Mouse (Mus musculus) lung, postnatal 0 days (tissue): ENCODE measurements around the gene Fam53a. TPM values are rescaled to one million over a fixed set of nuclear protein-coding genes. Genes with fewer than 3 reads are reported as not detected.

Source experiments
- ATAC-seq: fragments of 200-750 bp; cut with Nextera tagmentation; 2 replicates; pipeline ENCODE4 v1.8.0; 2017; ENCODE audit warnings: moderate library complexity
- DNase-seq: peaks from one replicate; pipeline ENCODE4 v3.0.0-alpha.2; 2016; ENCODE audit warnings: low spot score
- H3K27ac ChIP-seq: fragments of 300-500 bp; sonication (generic); 2 replicates; pipeline ENCODE4 v1.5.1; 2014; ENCODE audit warnings: antibody characterized with exemption, mild to moderate bottlenecking, low read length, mixed read lengths
- H3K27me3 ChIP-seq: fragments of 300-500 bp; sonication (generic); replicated peaks from 2 replicates; pipeline ENCODE4 v1.6.1; 2014; ENCODE audit warnings: low read length, mixed read lengths; ENCODE audit not compliant: insufficient read depth
- H3K36me3 ChIP-seq: fragments of 300-500 bp; sonication (generic); 2 replicates; pipeline ENCODE4 v1.6.1; 2014; ENCODE audit warnings: low read length, mixed read lengths; ENCODE audit not compliant: insufficient read depth
- H3K4me1 ChIP-seq: fragments of 300-500 bp; sonication (generic); 2 replicates; pipeline ENCODE4 v1.6.1; 2014; ENCODE audit warnings: antibody characterized with exemption, low read depth, low read length, mixed read lengths; ENCODE audit not compliant: insufficient read depth
- H3K4me2 ChIP-seq: fragments of 300-500 bp; sonication (generic); replicated peaks from 2 replicates; pipeline ENCODE4 v1.6.1; 2014; ENCODE audit warnings: low read depth, mild to moderate bottlenecking, low read length, moderate library complexity, mixed read lengths
- H3K4me3 ChIP-seq: fragments of 300-500 bp; sonication (generic); 2 replicates; pipeline ENCODE4 v1.5.1; 2014; ENCODE audit warnings: low read depth, low read length
- H3K9ac ChIP-seq: fragments of 300-500 bp; sonication (generic); replicated peaks from 2 replicates; pipeline ENCODE4 v1.6.1; 2014; ENCODE audit warnings: low read depth, mild to moderate bottlenecking
- H3K9me3 ChIP-seq: fragments of 300-500 bp; sonication (generic); 2 replicates; pipeline ENCODE4 v1.6.1; 2016; ENCODE audit warnings: low read length, mixed read lengths
- CTCF ChIP-seq: IDR thresholded peaks from 2 replicates; pipeline ENCODE4 v1.5.1; 2016; ENCODE audit warnings: antibody characterized with exemption, mild to moderate bottlenecking
- EP300 ChIP-seq: IDR thresholded peaks from 2 replicates; pipeline ENCODE4 v1.6.1; 2016; ENCODE audit warnings: antibody characterized with exemption, mild to moderate bottlenecking, control low read depth
- WGBS: fragments of 180-500 bp; shearing (Covaris S2); extraction: QIAGEN DNeasy Blood & Tissue Kit; methylation state at CpG from one replicate; pipeline ENCODE4 v1.1.7; 2014; 5-methylcytosine and 5-hydroxymethylcytosine counted together
- polyA plus RNA-seq: library from polyadenylated mRNA; unstranded; fragments of >200 nt; fragmentation: Nextera tagmentation; extraction: Ambion mirVana; gene quantifications from 2 replicates; pipeline ENCODE4 v1.2.1, GENCODE M21; 2015

The Fam53a gene
- polyA plus RNA-seq, 1 experiment from 2014 or later = 46.1 TPM

GRCm38 (mm10) chr5:33606631-33607030, 22.8 kb downstream of the Fam53a start:
- peaks cover 26% of the 10 kb centered on the region; the same call in 1 of the 2 replicates for H3K36me3 ChIP-seq
- DNase-seq = no peak

GRCm38 (mm10) chr5:33605314-33605713, 24.1 kb downstream of the Fam53a start:
- Histone ChIP-seq H3K9ac (no peak overlapping the region), H3K4me3 (no peak overlapping the region), H3K9me3 (no peaks in the 10 kb centered on the region), H3K36me3 (peaks cover 24% of the 10 kb centered on the region; the same call in 1 of the 2 replicates), H3K27ac (no peak overlapping the region), H3K4me2 (no peak overlapping the region), H3K27me3 (no peaks in the 10 kb centered on the region), H3K4me1 (no peaks in the 10 kb centered on the region)
- DNase-seq (no peak), ATAC-seq (no peak)
- WGBS = 81% methylated on average over 5 of the region's 5 CpGs
- TF ChIP-seq EP300 (no peak), CTCF (no peak)

More at GRCm38 (mm10) chr5:33606631-33607030, 22.8 kb downstream of the Fam53a start:
- ATAC-seq = no peak
- H3K27me3 ChIP-seq = no peaks in the 10 kb centered on the region
- H3K9me3 ChIP-seq = no peaks in the 10 kb centered on the region
- H3K4me1 ChIP-seq = no peaks in the 10 kb centered on the region
- TF ChIP-seq CTCF = no peak
- TF ChIP-seq EP300 = no peak
- no peak overlapping the region for H3K4me2 ChIP-seq
- no peak overlapping the region for H3K4me3 ChIP-seq
- WGBS = 72% methylated on average over 7 of the region's 7 CpGs
- no peak overlapping the region for H3K27ac ChIP-seq
- no peak overlapping the region for H3K9ac ChIP-seq

DNA sequence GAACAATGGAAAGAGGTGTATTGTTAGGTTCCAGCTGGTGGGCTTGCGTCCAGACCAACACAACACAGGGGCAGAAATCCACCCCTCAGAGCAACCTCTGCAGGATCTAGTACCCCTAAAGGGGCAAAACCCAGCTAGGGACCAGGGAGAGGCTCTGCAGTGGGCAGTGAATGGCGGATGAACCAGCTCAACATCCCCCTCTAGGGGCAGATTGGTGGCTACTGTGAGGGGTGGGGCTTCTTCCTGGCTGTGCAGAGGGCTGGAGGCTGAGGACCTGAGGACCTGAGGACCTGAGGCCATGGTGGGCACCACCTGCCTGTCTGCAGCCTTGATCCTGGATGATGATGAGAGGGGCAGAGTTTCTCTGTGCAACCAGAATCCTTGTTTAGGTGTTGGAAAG, 35.8 kb downstream of the Fam53a start:
- Histone ChIP-seq H3K27ac (no peak overlapping the region), H3K9me3 (no peaks in the 10 kb centered on the region), H3K36me3 (no peaks in the 10 kb centered on the region), H3K4me3 (no peak overlapping the region), H3K9ac (no peak overlapping the region), H3K4me2 (no peak overlapping the region), H3K27me3 (no peaks in the 10 kb centered on the region), H3K4me1 (no peaks in the 10 kb centered on the region)
- no peak for DNase-seq
- no peak for ATAC-seq
- WGBS = 30% methylated on average over 2 of the region's 2 CpGs
- TF ChIP-seq CTCF (peak; percentile 48), EP300 (no peak)

GRCm38 (mm10) chr5:33589221-33589888, 40.1 kb downstream of the Fam53a start:
- peak; percentile 80 for DNase-seq

GRCm38 (mm10) chr5:33588066-33588465, 41.4 kb downstream of the Fam53a start:
- Histone ChIP-seq H3K4me1 (no peaks in the 10 kb centered on the region), H3K9ac (no peak overlapping the region), H3K27ac (no peak overlapping the region), H3K4me2 (no peak overlapping the region), H3K4me3 (no peak overlapping the region), H3K9me3 (no peaks in the 10 kb centered on the region), H3K36me3 (no peaks in the 10 kb centered on the region), H3K27me3 (no peaks in the 10 kb centered on the region)
- DNase-seq (no peak), ATAC-seq (no peak)
- TF ChIP-seq EP300 = no peak
- no peak for TF ChIP-seq CTCF
- 54% methylated on average over 3 of the region's 3 CpGs for WGBS

More at GRCm38 (mm10) chr5:33589221-33589888, 40.1 kb downstream of the Fam53a start:
- 63% methylated on average over 5 of the region's 5 CpGs for WGBS
- H3K27ac ChIP-seq = no peak overlapping the region
- ATAC-seq = no peak; the same call in 1 of the 2 replicates
- H3K36me3 ChIP-seq = no peaks in the 10 kb centered on the region
- H3K9ac ChIP-seq = no peak overlapping the region
- no peaks in the 10 kb centered on the region for H3K27me3 ChIP-seq
- H3K4me2 ChIP-seq = no peak overlapping the region
- H3K9me3 ChIP-seq = no peaks in the 10 kb centered on the region
- H3K4me1 ChIP-seq = no peaks in the 10 kb centered on the region
- no peak overlapping the region for H3K4me3 ChIP-seq
- TF ChIP-seq CTCF (peak; percentile 96), EP300 (no peak)

DNA sequence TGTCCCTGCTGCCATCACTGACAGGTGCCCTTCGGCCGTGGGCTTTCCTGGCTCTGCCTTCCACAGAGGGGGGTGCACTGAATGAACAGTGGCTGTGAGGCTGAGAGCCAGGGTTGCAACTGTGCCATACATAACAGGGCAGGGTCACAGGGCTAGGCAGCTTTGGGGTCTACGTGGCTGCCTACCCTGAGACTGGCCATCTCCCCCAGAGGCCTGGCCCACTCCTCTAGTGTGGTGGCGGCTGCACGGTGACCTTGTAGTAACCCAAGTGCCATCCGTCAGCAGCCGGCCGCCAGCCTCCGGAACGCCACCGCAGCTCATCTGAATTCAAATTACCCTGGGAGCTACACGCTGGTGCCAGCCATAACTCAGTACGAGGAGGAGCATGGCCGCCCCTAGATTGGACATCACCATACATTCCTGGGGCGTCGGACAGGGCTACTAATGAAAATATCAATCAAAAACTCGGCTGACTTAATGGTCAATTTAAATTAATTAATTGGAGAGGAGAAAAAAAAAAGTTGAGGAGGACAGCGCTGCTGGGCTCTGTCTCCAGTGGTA, 41.9 kb downstream of the Fam53a start:
- no peak overlapping the region for H3K4me2 ChIP-seq
- no peaks in the 10 kb centered on the region for H3K36me3 ChIP-seq
- no peak for ATAC-seq
- DNase-seq = no peak
- H3K9me3 ChIP-seq = no peaks in the 10 kb centered on the region
- no peaks in the 10 kb centered on the region for H3K27me3 ChIP-seq
- no peak for TF ChIP-seq CTCF
- no peak for TF ChIP-seq EP300
- no peak overlapping the region for H3K27ac ChIP-seq
- no peak overlapping the region for H3K4me3 ChIP-seq
- no peaks in the 10 kb centered on the region for H3K4me1 ChIP-seq
- 66% methylated on average over 18 of the region's 18 CpGs for WGBS
- H3K9ac ChIP-seq = no peak overlapping the region
